Mouse (Mus musculus) mammary gland, adult 2 months (tissue): ENCODE data around the gene Sept14. TPM values are rescaled to one million over a fixed set of nuclear protein-coding genes. Genes with fewer than 3 reads are reported as not detected.

ENCODE experiments used
- polyA plus RNA-seq: library from polyadenylated mRNA; depleted of rRNA; stranded (reverse); fragments of >200 nt; gene quantifications from 2 replicates; pipeline ENCODE4 v1.2.3, GENCODE M21; 2012; ENCODE audit warnings: low replicate concordance; rRNA removed

Gene Sept14
- not detected in 2 replicates for polyA plus RNA-seq

DNA sequence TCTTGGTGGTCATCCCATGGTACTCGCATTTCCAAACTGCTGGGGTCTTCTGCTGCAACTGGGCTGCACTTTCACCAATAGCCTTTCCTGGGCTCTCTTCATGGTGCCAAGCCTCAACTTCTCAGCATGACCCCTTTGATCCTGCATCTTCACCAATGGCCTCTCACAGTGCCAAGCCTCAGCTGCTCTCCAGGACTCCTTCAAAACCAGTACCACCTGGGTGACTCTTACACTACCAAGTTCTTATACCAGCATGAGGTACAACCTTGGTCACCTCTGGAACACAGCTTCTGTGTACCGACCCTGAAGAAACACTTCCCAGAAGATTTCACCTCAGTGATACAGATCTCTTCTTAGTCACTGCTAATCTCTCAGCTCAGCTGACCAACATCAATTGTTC is at the start of gene Sept14:
TSS of gene Sept14 (minus strand) at position 101 of the 400 bp plus-strand sequence.

DNA sequence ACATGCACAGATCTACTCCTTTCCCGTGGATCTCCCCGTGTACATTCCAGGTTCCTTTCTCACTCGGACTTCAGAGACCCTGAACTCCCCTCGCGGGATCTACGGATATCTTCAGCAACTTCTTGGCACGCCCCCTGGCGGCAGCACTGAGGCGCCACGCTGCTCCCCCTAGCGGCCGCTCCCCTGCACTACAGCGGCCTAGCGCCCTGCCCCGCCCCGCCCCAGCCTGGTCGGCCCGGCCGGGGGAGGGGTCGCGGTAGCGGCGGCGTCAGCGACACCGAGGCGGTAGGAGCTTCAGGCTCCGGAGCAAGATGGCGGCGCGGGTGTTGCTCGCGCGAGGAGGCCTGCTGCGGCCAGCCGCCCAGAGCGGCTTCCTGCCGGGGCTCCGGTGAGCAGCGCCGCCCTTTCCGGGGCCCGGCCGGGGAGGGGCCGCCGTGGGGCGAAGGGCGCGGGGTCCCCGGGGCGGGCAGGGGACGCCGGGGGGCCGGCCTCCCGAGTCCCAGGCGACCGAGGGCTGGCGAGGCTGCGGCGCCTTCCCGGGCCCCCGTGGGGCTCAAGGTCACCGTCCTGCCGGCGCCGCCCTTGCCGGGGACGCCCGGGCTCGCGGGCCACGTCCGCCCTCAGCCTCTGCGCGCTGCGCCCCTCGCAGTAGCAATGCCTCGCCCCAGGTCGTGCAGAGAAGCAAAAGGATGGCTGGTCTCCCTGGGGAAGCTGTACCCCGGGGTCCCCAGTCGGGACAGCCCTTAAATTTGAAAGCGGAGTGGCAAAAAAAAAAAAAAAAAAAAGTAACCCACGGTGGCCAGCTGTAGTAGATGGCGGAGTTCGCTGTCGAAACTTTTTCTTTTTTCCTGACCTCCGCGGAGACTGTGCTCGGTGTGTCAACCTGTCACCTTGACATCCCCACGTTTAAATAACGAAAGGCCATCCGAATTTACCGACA is 16.8 kb upstream of the Sept14 start, which contains the start of gene Nipsnap2:
TSS of gene Nipsnap2 (plus strand) at position 230 of the 940 bp plus-strand sequence.

DNA sequence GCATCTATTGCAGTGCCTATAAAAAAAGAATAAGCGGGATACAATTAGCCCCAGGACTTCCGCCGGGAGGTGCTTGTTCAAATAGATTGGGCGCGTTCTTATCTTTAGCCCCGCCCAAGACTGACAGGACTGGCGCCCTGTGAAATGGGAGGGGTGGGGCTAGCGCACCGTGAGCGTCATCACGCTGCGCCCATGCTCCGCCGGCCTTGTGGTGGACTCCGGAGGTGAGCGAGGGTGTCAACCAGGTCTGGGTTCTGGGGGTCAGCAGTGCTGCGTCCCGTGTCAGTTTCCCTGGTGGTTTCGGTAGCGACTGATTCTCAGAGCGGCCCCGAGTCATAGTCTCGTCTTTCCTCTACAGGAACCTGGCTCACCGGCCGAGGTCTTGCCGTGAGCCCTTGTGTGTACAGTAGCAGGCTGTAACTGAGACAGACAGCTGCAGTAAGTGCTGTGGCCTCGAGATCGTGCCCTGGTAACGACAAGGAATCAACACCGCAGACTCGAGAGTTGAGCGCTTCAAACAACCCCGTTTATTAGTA is 7.1 kb upstream of the Sept14 start, which contains the start of gene Mrps17:
TSS of gene Mrps17 (plus strand) at position 172 of the 536 bp plus-strand sequence.

DNA sequence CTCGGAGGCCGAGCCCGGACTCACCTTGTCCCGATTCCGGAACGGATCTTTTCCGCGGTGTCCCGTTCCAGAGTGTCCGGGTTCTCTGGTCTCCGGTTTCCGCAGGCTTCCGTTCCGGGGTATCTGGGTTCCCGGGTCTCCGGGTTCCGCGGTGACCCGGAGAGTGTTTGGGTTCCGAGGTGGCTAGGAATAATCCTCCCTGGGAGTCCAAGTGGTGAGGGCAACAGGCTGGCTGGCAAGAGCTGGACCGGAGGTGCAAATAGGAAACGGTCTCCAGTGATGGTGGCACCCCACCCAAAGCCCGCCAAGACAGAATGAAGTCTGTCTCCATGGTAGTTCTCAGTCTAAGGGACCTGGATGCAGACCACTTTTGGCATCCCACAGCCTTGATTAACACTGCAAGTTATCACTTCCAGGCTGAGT is 38.3 kb downstream of the Sept14 start, which contains the start of gene Zfp11:
TSS of gene Zfp11 (minus strand) at position 64 of the 423 bp plus-strand sequence.

Other genes with a start within 250 kb of the Sept14 start
- gene Sfswap, start 207.3 kb downstream of the Sept14 start, polyA plus RNA-seq = 84.9 and 104 TPM in 2 replicates
- gene Mmp17, start 124.3 kb downstream of the Sept14 start, polyA plus RNA-seq = 2.0 TPM in 2 replicates
- gene Zfp11, start 38.4 kb downstream of the Sept14 start, polyA plus RNA-seq = 1.1 and 2.5 TPM in 2 replicates
- gene Mrps17, start 7.0 kb upstream of the Sept14 start, polyA plus RNA-seq = 45.9 and 83.8 TPM in 2 replicates
- gene Nipsnap2, start 16.6 kb upstream of the Sept14 start, polyA plus RNA-seq = 38.0 and 95.0 TPM in 2 replicates
- 26.4 and 48.6 TPM in 2 replicates for gene Psph, start 78.9 kb upstream of the Sept14 start, polyA plus RNA-seq
- gene Sumf2, start 138.5 kb upstream of the Sept14 start, polyA plus RNA-seq = 20.4 and 25.6 TPM in 2 replicates
- gene Chchd2, start 179.0 kb upstream of the Sept14 start, polyA plus RNA-seq = 1,016 and 2,460 TPM in 2 replicates
- 1.5 and 2.5 TPM in 2 replicates for gene Zbed5, start 187.2 kb upstream of the Sept14 start, polyA plus RNA-seq
- 8.4 and 93.8 TPM in 2 replicates for gene Phkg1, start 190.0 kb upstream of the Sept14 start, polyA plus RNA-seq
- 6.3 and 16.3 TPM in 2 replicates for gene Nupr1l, start 200.0 kb upstream of the Sept14 start, polyA plus RNA-seq
- gene Vkorc1l1, start 233.5 kb upstream of the Sept14 start, polyA plus RNA-seq = 16.9 and 40.6 TPM in 2 replicates